Mouse (Mus musculus) R1 (cell line): ENCODE data around the gene Klf3.

ENCODE experiments used
- DNase-seq: peaks from one replicate; pipeline ENCODE4 v3.0.0-alpha.2; 2018; ENCODE audit warnings: low read depth, low spot score

Klf3 gene

DNA sequence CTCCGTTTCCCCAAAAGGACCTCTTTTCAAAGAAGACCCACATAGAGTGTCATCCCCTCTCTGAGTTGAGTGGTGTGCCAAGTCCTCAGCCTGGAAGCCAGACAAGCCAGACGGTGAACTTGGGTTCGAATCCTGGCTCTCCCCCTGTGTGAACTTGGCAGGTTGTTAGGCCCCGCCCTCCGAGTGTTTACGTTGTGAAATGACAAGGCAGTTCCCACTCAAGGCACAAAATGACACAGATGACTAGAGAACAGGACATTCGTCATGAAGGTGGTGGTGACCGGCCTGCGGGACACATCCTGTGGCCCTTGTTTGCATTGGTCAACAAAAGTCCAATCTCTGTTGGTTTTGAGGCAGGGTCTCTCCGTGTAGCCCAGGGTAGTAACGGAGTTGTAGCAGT lies 6.7 kb downstream of the Klf3 start:
- DNase-seq, result no peak

DNA sequence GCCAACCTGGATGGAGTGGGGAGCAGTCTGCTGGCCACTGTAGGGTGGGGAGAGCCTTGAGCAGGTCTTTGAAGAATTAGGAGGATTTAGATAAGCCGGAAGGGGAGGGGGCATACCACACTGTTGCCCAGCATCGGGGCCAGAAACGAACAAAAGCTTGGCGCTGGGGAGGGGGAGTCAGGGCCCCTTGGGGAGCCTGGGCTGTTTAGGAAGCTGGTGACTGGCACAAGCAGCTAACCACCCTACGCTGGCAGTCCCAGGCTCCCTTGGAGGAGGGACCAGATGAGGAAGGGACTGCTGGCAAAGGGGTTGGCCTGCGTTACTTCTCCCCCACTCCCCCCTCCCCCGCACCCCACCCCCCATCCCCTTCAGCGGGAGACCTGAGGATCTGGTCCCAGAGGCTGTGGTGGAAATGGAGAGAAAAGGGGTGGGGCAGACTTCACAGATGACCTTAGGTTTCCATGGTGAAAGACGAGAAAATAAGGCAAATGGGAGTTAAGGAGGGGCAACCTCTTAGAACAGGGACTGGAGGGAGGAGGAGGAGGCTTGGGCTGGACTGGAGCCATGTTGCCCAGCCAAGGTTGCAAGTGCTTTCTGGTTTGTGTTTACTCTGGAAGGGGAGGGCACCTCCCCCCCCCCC lies 7.8 kb downstream of the Klf3 start:
- peak; percentile 98 for DNase-seq

DNA sequence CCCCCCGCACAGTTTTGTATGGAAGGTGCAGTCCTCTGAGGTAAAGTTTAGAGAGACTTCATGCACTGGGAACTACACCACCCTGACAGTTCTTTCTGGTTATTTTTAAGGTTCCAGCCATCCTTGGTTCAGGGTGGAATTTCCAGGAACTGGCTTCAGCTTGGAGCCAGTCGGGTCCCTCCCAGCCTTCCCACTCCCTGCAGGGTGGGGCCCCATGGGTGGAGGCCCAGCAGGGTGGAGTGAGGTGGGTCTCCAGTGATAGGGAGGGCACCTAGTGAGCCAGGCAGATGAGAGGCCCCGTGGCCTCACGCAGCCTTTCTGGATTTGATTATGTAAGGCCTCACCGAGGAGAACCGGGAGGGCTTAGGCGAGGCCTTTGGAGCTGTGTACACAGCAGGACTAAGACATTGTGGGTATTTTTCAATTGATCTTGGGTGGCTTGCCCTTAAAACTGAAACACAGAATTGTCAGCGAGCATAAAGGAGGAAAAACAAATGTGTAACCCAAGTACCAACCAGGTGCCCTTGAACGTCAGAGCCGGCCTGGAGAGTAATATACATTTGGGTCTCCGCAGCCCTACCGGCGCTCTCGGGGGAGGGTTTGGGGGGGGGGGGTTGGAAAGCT lies 8.4 kb downstream of the Klf3 start:
- peak; percentile 76 for DNase-seq

DNA sequence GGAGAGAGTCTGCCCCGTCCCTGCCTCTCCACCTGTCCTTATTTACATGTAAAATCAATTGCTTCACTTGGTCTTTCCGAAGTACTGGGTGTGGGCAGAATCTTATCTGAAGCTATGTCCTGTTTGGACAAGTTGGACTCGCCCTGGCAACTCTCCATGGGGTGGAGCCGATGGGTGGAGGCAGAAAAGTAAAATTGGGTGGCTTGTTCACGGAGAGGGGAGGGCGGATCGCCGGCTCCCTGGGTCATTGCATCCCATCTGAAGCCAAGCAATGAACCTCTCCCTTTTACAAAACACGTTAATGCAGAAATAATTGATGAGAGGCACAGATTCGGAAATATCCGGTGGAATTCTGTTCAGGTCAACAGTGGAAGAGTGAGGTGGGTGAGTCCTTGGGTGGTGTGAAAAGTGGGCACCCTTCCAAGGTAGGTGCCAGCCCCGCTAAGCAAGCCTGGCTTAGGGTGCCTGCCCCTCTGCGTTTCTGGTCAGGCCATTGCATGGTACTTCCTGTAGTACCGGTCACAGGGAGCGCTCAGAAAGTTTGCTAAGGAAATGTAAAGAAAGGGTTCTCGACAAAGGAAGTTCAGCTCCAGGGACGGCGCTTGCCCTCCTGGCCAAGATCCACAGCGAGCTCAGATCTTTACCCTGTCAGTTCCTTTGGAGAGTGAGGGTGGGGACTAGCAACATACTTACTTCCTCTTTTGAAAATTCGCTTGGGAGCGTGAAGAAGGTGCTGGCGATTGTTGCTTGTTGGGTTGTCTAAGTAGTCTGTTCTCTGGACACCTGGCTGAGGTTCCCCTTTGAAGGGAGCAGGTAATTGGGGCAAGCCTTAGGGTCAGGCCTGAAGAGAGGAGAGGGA lies 9.2 kb downstream of the Klf3 start:
- peak; percentile 72 for DNase-seq

DNA sequence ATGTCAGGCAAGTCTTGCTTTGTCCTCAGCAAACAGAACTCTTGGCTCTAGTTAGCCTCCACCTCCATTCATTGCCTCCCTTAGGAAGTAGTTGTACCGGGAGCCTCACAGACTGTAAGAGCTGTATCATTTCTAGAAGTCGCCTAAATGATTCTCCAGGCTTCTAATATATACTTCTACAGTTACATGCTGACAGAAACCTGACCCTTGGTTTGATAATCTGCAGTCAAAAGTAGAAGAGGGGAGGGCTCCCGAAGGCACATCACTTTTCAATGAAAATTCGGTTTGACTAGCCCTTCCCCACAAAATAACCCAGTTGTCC lies 9.8 kb downstream of the Klf3 start:
- no peak for DNase-seq

DNA sequence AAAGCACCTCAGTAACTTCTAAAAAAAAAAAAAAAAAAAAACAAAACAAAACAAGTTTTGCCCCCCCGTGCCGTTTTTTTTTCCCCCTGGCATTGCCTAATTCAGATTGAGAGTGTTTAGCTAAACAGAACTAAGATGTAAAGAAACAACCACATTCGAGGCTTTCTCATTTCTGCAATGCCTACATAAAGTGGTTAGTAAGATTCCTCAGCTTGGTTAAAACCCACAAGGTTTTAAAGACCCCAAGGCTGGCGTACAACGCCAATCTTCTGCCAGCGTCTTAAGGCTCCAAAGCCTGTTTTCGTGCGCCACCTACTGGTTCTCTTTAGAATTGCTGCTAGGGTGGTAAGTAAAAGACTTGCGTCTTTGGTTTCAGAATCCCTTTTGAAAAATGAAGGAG lies 10.2 kb downstream of the Klf3 start:
- DNase-seq, result peak; percentile 95

DNA sequence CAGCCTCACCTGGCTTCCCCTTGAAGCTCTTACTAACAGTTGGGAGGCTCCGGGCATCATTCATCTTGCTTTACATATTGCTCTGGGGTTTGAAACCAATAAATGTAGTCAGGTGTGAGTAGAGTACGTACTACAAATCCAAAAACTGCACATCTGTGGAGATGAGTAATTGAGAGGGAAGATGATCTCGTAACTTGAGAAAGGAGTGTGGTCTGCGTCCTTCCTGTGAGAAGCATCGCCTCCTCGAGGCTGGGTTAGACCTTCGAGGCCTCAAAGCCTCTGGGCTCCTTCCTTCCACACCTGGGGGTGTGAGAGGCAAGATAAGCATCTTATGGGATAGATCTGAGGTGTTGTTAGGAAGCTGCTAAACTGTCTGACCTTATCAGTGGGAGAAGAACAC lies 11.2 kb downstream of the Klf3 start:
- DNase-seq, result no peak

DNA sequence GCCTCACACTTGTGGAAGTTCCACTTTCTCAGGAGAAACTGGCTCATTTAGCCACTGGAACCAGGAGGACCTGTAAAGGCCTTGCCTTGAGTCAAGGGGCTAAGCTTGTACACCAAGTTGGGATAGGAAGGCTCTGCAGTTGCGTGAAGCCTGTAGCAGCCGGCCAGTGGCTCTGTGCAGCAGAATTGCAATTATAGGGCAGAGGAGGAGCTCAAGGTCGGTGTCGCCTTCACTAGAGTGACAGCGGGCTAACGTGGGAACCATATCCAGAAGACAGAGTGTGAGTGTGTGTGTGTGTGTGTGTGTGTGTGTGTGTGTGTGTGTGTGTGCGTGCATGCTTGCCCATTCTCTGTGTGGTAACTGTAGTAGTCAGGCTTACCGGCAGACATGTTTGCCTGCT lies 12.4 kb downstream of the Klf3 start:
- no peak for DNase-seq

DNA sequence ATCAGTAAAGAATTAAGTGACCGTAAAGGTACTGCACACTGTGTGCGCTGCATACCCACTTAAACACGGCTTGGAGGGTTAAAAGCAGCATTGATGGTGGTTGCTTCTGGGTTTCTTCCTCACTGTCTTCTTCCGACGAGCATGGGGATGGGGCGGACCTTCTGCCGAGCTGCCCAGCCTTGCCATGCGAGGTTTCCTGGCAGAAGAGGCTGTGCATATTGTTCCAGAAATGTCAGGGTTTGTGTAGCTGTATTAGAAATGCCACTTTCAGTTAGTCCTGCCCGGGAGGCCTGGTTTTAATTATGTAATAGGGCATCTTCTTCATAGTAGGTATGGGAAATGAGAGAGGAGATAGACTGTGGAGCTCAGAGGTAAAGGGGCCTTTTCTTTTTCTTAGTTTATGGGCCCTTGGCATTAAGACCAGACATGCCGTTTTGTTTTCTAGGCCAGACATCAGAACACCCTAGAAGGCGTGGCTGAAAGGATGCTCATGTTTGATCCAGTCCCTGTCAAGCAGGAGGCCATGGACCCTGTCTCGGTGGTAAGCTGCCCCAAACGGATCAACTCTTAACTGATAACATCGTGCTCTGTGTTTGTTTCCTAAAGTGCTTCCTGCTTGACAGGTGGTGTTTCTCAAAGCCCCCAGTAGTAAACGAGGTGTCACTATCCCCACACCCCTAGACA lies 13.2 kb downstream of the Klf3 start:
- DNase-seq, result no peak

DNA sequence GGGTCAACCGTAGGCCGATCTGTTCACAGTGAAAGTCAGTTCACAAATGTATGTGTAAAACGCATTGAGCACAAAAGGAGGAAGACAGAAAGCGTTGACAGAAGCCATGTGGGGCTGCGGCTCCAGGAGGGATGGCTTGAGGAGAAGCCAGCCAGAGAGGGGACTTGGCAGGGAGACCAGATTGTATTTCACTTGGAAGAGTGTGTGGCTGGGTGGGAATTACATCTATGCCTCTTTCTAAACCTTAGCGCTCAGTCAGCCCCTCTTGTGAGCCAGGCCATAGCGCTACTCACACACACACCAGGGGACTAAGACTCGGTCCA lies 13.7 kb downstream of the Klf3 start:
- no peak for DNase-seq

DNA sequence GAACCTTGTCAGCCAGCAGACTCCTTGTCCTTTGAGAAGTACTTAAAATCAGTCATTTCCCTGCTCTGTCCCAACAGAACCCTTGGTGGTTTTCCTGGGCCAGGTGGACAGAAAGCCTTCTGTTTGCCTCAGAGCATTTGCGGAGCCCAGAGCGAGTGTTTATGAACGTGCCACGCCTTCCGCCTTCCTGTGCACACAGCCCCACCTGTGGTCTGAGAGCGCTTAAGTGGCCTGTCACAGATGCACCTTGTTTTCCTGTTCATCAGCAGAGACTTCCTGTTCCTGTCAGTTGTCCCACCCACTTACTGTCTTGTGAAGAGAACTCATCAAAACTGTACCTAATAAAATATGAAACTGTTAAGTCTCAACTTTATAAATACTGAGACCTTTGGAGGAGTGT lies 16.2 kb downstream of the Klf3 start:
- DNase-seq, result peak; percentile 79

DNA sequence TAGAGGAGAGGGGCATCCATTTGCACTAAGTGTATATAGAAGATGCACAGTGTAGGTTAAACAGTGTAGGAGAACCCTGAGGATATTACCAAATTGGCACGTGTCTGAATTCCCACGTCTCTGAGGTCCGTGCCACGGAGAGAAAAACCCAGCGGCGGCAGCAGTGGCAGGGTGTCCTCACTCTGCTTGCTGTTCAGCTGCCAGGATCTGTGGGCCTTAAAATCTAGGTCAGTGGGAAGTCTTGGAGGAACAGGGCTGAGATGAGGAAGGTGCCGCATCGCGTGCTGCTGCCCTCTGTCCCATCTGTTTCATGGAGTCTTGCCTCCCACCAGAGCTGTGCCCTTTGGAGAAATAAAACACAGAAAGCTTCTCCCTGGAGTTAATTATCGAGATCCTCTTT lies 16.9 kb downstream of the Klf3 start:
- DNase-seq, result no peak

DNA sequence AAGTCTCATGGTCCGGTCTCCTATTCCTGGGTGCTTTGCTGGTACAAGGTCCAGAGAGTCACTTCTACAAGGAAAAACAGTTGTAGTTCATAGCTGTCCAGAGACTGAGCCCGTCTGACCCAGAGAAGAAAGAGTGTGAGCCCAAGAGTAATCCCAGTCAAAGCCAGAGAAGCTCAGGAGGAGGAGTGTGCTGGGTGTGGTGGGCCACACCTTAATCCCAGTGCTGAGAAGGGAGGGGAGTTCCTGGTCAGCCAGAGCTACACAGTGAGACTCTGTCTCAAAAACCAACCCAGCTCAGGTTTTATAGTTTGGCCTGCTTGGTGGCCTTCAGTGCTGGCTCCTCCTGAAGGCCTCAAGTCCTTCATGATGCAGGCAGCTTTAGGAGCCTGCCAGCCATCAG lies 18.1 kb downstream of the Klf3 start:
- peak; percentile 70 for DNase-seq

DNA sequence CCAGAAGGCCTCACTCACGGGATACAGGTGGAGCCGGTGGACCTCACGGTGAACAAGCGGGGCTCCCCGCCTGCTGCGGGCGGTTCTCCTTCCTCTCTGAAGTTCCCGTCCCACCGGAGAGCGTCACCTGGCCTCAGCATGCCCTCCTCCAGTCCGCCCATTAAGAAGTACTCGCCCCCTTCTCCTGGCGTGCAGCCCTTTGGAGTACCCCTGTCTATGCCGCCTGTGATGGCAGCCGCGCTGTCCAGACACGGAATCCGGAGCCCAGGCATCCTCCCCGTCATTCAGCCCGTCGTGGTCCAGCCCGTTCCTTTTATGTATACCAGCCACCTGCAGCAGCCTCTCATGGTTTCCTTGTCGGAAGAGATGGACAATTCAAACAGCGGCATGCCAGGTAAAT lies 18.8 kb downstream of the Klf3 start:
- DNase-seq, result no peak

DNA sequence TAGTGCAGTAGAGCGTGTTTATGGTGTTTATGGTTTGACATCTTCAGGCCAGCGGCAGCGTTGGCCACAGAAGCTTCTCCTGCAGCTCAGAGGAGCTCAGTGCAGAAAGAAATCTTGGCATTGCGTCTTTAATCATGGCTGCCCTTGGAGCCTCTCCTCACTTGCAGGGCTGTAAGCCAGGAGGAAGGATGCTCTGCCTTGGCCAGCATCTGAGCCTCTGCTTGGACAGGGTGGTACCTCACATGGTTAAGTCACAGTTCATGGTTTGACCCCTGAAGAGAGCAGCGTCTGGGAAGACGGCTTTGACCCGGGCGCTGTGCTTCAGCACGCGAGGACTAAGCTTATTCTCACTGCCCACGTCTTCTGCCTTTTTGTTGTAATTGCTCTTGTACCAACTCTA lies 20.2 kb downstream of the Klf3 start:
- DNase-seq, result no peak

DNA sequence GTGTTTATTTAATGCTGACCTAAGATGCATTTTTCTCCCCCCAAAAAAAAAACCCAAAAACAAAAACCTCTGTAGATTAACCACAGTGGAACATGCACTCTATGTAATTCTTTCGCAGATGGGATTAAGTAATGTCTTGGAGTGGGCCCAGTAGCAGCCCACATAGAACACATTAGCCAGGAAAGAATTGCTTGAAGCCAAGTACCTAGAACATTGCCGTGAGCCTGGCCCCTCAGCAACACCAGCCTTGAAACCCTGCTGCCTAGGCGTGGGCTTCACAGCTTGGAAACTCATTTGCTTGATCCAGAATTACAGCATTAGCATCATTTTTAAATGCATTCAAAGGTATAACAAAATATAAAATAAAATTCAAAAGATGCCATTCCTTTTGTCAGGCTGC lies 21.6 kb downstream of the Klf3 start:
- no peak for DNase-seq

DNA sequence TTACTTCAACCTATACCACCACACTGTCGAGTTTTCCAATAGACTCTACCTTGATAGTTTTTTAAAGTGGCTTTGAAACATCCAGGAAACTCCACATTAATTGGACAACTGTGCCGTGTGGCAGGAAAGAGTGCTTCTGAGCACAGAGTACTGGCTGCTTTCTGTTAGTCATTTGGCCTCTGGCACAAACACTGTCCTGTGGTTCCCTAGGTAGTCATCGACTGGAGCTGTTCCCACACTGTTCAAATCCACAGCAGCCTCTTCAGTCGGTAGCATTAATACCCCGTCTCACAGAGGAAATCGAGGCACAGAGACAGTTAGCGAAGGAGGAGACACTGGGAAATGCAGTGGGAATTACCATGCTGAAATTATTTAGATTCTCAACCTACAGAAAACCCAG lies 22.3 kb downstream of the Klf3 start:
- DNase-seq, result no peak

DNA sequence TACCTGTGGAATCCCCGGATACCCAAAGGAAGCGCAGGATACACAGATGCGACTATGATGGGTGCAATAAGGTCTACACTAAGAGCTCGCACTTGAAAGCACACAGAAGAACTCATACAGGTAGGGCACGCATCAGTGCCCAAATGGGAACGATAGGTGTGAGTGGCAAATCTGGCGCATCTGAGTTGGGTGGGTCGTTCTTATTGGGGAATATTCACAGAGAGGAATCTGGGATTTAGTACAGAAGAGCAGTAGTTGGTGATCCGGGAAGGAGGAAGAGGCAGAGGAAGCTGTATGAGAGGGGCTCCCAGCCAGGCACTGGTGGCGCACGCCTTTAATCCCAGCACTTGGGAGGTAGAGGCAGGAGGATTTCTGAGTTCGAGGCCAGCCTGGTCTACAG lies 24.0 kb downstream of the Klf3 start:
- DNase-seq, result no peak

DNA sequence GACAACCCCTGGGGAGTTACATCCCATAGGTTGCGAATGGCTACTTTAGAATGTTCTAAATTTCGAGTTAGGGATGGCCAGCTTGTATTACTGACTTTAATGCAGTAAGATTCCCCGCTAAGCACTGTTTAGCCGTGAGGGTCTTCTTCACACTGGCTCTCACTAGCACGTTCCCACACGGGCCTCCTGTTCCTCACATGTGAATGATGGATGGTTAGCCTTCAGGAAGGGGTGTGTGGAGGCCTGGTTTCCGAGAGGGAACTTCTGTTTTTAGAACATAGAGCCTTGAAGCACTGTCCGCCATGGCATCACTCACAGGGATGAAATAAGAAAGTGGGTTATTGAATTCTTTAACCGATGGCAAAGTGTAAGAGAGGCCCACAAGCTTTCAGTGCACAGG lies 25.1 kb downstream of the Klf3 start:
- no peak for DNase-seq

DNA sequence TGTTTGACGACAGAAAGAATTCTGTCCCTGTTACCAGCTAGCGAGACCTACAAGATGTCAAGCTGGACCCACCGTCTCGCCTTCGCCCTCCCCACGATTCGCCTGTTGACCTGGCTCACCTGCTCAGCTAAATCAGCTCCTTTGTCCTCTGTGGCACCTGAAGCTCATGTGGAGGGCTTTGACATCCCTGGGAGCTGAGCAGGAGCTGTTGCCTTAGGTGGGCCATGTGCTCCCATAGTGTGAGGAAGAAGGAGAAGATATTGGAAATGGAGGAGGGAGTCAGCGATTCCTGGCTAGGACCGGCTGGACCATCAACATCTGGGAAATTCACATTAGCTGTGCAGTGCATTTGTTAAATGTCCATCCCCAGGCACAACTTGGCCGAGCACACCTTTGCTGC lies 26.4 kb downstream of the Klf3 start:
- no peak for DNase-seq

DNA sequence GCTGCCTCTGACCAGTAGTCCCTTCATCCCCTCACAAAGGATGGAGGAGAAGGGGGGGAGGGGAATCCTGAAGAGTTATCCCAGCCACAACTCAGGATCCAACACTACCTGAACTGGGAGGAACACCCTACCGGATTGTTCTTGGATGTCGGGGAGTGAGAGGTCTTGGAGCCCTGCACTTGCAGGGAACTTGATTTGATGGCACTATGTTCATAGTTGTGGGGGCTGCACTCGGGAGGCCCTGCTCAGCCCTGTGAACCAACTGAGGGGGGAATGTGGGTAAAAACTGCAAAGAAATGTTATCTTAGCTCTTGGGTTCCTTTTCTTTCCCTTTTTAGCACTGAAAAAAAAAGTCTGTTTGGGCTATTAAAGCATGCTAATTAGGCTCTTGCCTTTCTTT lies 27.6 kb downstream of the Klf3 start:
- DNase-seq, result no peak

DNA sequence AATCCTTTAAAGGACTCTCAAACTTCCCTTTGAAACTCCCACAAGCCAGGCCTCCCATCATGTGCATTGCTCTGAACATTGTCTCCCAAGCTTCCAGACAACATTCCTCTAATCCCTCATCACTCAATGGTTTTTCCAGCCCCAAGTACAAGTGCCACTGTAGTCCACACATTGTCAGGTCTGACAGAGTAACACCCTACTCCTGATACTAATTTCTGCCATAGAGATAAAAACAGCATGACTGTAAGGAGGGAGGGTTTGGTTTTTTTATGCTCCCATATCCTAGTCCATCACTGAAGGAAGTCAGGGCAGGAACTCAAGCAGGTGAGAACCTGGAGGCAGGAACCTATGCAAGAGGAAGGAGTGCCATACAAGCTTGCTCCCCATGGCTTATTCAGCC lies 30.2 kb downstream of the Klf3 start:
- no peak for DNase-seq

DNA sequence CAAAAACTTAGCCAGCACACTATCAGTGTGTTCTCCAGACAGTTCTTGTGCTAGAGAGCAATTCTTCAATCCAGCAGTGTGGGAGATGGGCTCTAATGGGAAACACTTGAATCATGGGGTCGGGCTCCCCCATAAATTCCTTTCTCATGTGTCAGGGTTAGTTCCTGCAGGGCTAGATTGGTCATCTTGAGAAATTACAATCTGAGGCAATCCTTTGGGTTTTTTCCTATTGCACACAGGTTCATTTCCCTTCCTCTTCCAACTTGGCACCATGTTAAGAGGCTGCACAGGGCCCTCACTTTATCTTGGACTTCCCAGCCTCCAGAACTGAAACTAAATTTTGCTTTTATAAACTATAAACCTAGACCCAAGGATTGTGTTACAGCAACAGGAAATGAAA lies 31.0 kb downstream of the Klf3 start:
- DNase-seq, result no peak
